Mouse (Mus musculus) heart, adult 2 months (tissue): Measurements from ENCODE around the gene Slc36a2. TPM values are rescaled to one million over a fixed set of nuclear protein-coding genes. Genes with fewer than 3 reads are reported as not detected.
A peak's percentile ranks its signal among the peaks of the same experiment; 100 is the strongest.

Source experiments
- DNase-seq, 2 experiments: peaks; one replicate each; pipeline ENCODE4 v3.0.0; 2021
- H3K27ac ChIP-seq: fragments of 200-600 bp; 2 replicates; pipeline ENCODE4 v1.8.1; 2022
- H3K27me3 ChIP-seq: fragments of 200-500 bp; 2 replicates; pipeline ENCODE4 v1.6.1; 2012; ENCODE audit warnings: mild to moderate bottlenecking, low read length, inconsistent platforms, mixed read lengths; ENCODE audit not compliant: control insufficient read depth, insufficient read depth
- H3K36me3 ChIP-seq: fragments of 200-500 bp; 2 replicates; pipeline ENCODE4 v1.6.1; 2012; ENCODE audit warnings: low read length, inconsistent platforms; ENCODE audit not compliant: control insufficient read depth, insufficient read depth
- H3K4me1 ChIP-seq: fragments of 200-500 bp; 2 replicates; pipeline ENCODE4 v1.6.1; 2011; ENCODE audit warnings: low read length; ENCODE audit not compliant: control insufficient read depth, insufficient read depth
- H3K4me3 ChIP-seq: fragments of 200-600 bp; 2 replicates; pipeline ENCODE4 v1.8.1; 2022
- H3K79me2 ChIP-seq: fragments of 200-500 bp; replicated peaks from 2 replicates; pipeline ENCODE4 v1.6.1; 2012; ENCODE audit warnings: mild to moderate bottlenecking, inconsistent platforms, low read length, moderate library complexity, mixed read lengths; ENCODE audit not compliant: control insufficient read depth, insufficient read depth
- H3K9ac ChIP-seq: fragments of 200-500 bp; 2 replicates; pipeline ENCODE4 v1.6.1; 2012; ENCODE audit warnings: low read depth, mild to moderate bottlenecking, control low read depth, inconsistent platforms, low read length, mixed read lengths
- CTCF ChIP-seq: fragments of 200-600 bp; IDR thresholded peaks from 2 replicates; pipeline ENCODE4 v1.8.1; 2022; ENCODE audit warnings: antibody characterized with exemption, mild to moderate bottlenecking, moderate library complexity
- EP300 ChIP-seq: fragments of 200-500 bp; IDR thresholded peaks from 2 replicates; pipeline ENCODE4 v1.6.1; 2011; ENCODE audit warnings: low read depth, low read length, control low read depth; ENCODE audit not compliant: insufficient read depth
- POLR2A ChIP-seq: fragments of 200-500 bp; IDR thresholded peaks from 2 replicates; pipeline ENCODE4 v1.6.1; 2011; ENCODE audit warnings: mild to moderate bottlenecking, low read depth, low read length, control low read depth; ENCODE audit not compliant: insufficient read depth
- WGBS: fragments of 180-500 bp; shearing (Covaris S2); methylation state at CpG from one replicate; pipeline ENCODE4 v1.1.7; 2018; 5-methylcytosine and 5-hydroxymethylcytosine counted together
- intact Hi-C: fragments of 180-260 bp; cut with DNase I; formaldehyde crosslinking; loops from one replicate; pipeline ENCODE4 v1.15.1; 2025
- polyA plus RNA-seq: library from polyadenylated mRNA; depleted of rRNA; stranded (reverse); fragments of >200 nt; gene quantifications from 2 replicates; pipeline ENCODE4 v1.2.3, GENCODE M21; 2012
- total RNA-seq, 2 experiments: library from RNA; stranded (reverse); gene quantifications; 2 replicates each; pipeline ENCODE4 v1.2.3; 2021

Gene Slc36a2
- total and polyA plus RNA-seq, 3 experiments: 10.6 to 70.1 (median 12.1) TPM

GRCm38 (mm10) chr11:55136770-55137547 lies 47.9 kb downstream of the Slc36a2 start:
- WGBS: 75% methylated on average over 15 of the region's 15 CpGs
- Histone ChIP-seq H3K79me2 (no peaks in the 10 kb centered on the region), H3K4me3 (no peak overlapping the region), H3K27ac (no peak overlapping the region), H3K4me1 (no peaks in the 10 kb centered on the region), H3K9ac (no peak overlapping the region), H3K27me3 (no peaks in the 10 kb centered on the region), H3K36me3 (no peaks in the 10 kb centered on the region)
- intact Hi-C loops: no loop called here
- TF ChIP-seq CTCF (no peak), POLR2A (no peak), EP300 (no peak)
- DNase-seq: peak in 1 of 2 experiments; percentile 51

GRCm38 (mm10) chr11:55134871-55135270 lies 50.0 kb downstream of the Slc36a2 start:
- Histone ChIP-seq H3K27me3 (no peaks in the 10 kb centered on the region), H3K79me2 (no peaks in the 10 kb centered on the region), H3K27ac (no peak overlapping the region), H3K4me3 (no peak overlapping the region), H3K4me1 (no peaks in the 10 kb centered on the region), H3K9ac (no peak overlapping the region), H3K36me3 (no peaks in the 10 kb centered on the region)
- no peak for DNase-seq
- intact Hi-C loops: no loop called here
- 92% methylated on average over 5 of the region's 5 CpGs for WGBS
- TF ChIP-seq EP300: no peak
- no peak for TF ChIP-seq CTCF
- no peak for TF ChIP-seq POLR2A

- DNase-seq: no peak
- Histone ChIP-seq H3K27me3 (no peaks in the 10 kb centered on the region), H3K36me3 (no peaks in the 10 kb centered on the region), H3K4me3 (no peak overlapping the region), H3K4me1 (no peaks in the 10 kb centered on the region), H3K27ac (no peak overlapping the region), H3K79me2 (no peaks in the 10 kb centered on the region), H3K9ac (no peak overlapping the region)
- 85% methylated on average over 1 of the region's 1 CpGs for WGBS
- intact Hi-C loops: no loop called here
- TF ChIP-seq CTCF (no peak), EP300 (no peak), POLR2A (no peak)
These were observed 50.5 kb downstream of the Slc36a2 start for GRCm38 (mm10) chr11:55134407-55134806.

- Histone ChIP-seq H3K4me3 (no peak overlapping the region), H3K9ac (no peak overlapping the region), H3K27ac (no peak overlapping the region), H3K79me2 (no peaks in the 10 kb centered on the region), H3K27me3 (no peaks in the 10 kb centered on the region), H3K4me1 (no peaks in the 10 kb centered on the region), H3K36me3 (no peaks in the 10 kb centered on the region)
- WGBS: 92% methylated on average over 1 of the region's 1 CpGs
- intact Hi-C loops: no loop called here
- no peak for DNase-seq
- TF ChIP-seq EP300 (no peak), POLR2A (no peak), CTCF (no peak)
These were observed 51.7 kb downstream of the Slc36a2 start for GRCm38 (mm10) chr11:55133204-55133603.

- H3K9ac ChIP-seq: no peak overlapping the region
- TF ChIP-seq CTCF: no peak
- no peak for TF ChIP-seq POLR2A
- no peak for TF ChIP-seq EP300
- WGBS: 61% methylated on average over 1 of the region's 1 CpGs
- no peaks in the 10 kb centered on the region for H3K79me2 ChIP-seq
- no peak overlapping the region for H3K27ac ChIP-seq
- DNase-seq: no peak
- intact Hi-C loops: no loop called here
- H3K4me3 ChIP-seq: no peak overlapping the region
- H3K36me3 ChIP-seq: no peaks in the 10 kb centered on the region
- H3K27me3 ChIP-seq: no peaks in the 10 kb centered on the region
- H3K4me1 ChIP-seq: no peaks in the 10 kb centered on the region
These were observed 52.9 kb downstream of the Slc36a2 start for GRCm38 (mm10) chr11:55131946-55132345.

GRCm38 (mm10) chr11:55131077-55131742 lies 53.7 kb downstream of the Slc36a2 start:
- H3K4me3 ChIP-seq: no peak overlapping the region
- intact Hi-C loops: no loop called here
- DNase-seq: peak in 1 of 2 experiments; percentile 21
- no peak overlapping the region for H3K27ac ChIP-seq
- H3K79me2 ChIP-seq: no peaks in the 10 kb centered on the region
- H3K4me1 ChIP-seq: no peaks in the 10 kb centered on the region
- no peak overlapping the region for H3K9ac ChIP-seq
- no peak for TF ChIP-seq EP300
- TF ChIP-seq CTCF: no peak
- TF ChIP-seq POLR2A: no peak
- no peaks in the 10 kb centered on the region for H3K36me3 ChIP-seq
- 85% methylated on average over 11 of the region's 11 CpGs for WGBS
- no peaks in the 10 kb centered on the region for H3K27me3 ChIP-seq
